Mouse (Mus musculus): ENCODE measurements at regions not wholly inside any gene's neighbourhood (a gene's known extent, or its start where the extent isn't known, plus 50 kb on each side); places are given as distances from the start of the nearest gene placed in this dataset.
A peak's percentile ranks its signal among the peaks of the same experiment; 100 is the strongest.

DNA sequence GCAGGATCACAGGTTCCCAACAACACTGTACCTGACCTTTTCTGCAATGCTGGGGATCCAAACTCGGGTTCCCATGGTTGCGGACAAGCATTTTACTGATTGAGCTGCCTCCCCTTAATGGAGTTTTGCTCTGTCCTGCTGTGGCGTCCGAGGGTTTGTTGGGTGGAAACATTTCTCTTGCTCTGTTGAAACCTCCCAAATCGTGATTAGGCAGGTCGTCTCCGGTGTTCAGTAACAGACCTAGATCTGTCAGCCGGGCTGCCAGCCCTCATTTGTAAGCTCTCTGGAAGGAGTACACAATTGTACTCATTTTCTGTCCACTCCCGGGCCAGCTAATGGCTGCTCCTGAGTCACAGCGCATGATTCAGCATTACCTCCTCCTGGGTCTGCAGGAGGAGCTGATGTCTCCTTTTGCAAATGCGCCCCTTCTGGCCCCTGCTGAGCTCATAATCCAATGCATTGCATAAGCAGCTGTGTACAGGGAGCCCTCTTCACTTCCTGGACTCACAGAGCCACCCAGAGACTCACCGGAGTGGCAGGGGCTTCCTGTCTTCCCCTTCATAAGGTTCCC is 49.8 kb upstream of the Sipa1l2 start:
- DNase-seq: peak; percentile 86
